Mouse (Mus musculus) ovary, postnatal 36 days (tissue): Measurements from ENCODE around the gene Mxi1.

Experiments
- DNase-seq: peaks from one replicate; pipeline ENCODE4 v3.0.0; 2022; ENCODE audit warnings: low spot score, mixed read lengths

Gene Mxi1

GRCm38 (mm10) chr19:53310348-53310747 lies at the start of gene Mxi1:
Mxi1 (plus strand) TSS chr19:53310518.
- DNase-seq, result peak; percentile 77

- no peak for DNase-seq
Observed at GRCm38 (mm10) chr19:53260828-53261227, 49.5 kb upstream of the Mxi1 start.

- no peak for DNase-seq
Observed at GRCm38 (mm10) chr19:53262061-53262460, 48.3 kb upstream of the Mxi1 start.

GRCm38 (mm10) chr19:53263859-53264733 lies 46.2 kb upstream of the Mxi1 start:
- DNase-seq, result no peak

- no peak for DNase-seq
Observed at GRCm38 (mm10) chr19:53264821-53265727, 45.2 kb upstream of the Mxi1 start.

- DNase-seq, result no peak
Observed at GRCm38 (mm10) chr19:53267305-53267704, 43.0 kb upstream of the Mxi1 start.

GRCm38 (mm10) chr19:53273055-53273722 lies 37.1 kb upstream of the Mxi1 start:
- DNase-seq, result no peak

- DNase-seq, result no peak
Observed at GRCm38 (mm10) chr19:53273781-53274428, 36.4 kb upstream of the Mxi1 start.

GRCm38 (mm10) chr19:53275204-53275603 lies 35.1 kb upstream of the Mxi1 start:
- no peak for DNase-seq

GRCm38 (mm10) chr19:53276902-53277707 lies 33.2 kb upstream of the Mxi1 start:
- DNase-seq, result no peak

- DNase-seq, result no peak
Observed at GRCm38 (mm10) chr19:53278491-53279415, 31.6 kb upstream of the Mxi1 start.

GRCm38 (mm10) chr19:53280254-53280653 lies 30.1 kb upstream of the Mxi1 start:
- no peak for DNase-seq

GRCm38 (mm10) chr19:53282571-53282970 lies 27.7 kb upstream of the Mxi1 start:
- DNase-seq, result no peak

GRCm38 (mm10) chr19:53283742-53284141 lies 26.6 kb upstream of the Mxi1 start:
- no peak for DNase-seq

GRCm38 (mm10) chr19:53284268-53285208 lies 25.8 kb upstream of the Mxi1 start:
- DNase-seq, result no peak

GRCm38 (mm10) chr19:53296331-53297254 lies 13.7 kb upstream of the Mxi1 start:
- DNase-seq, result no peak

- DNase-seq, result no peak
Observed at GRCm38 (mm10) chr19:53299156-53299828, 11.0 kb upstream of the Mxi1 start.
